Mouse (Mus musculus): ENCODE measurements around the gene Zfand3. TPM values are rescaled to one million over a fixed set of nuclear protein-coding genes. Genes with fewer than 3 reads are reported as not detected.

Gene Zfand3
- polyA plus RNA-seq, 1 experiment from 2014 or later = 68.1 TPM

GRCm38 (mm10) chr17:30097677-30098076 lies 93.1 kb downstream of the Zfand3 start:
- no peaks in the 10 kb centered on the region for H3K27me3 ChIP-seq (ENCODE audit: low read depth, poor library complexity, severe bottlenecking)
- WGBS = 85% methylated on average over 4 of the region's 4 CpGs
- no peak for DNase-seq (ENCODE audit: low spot score)
- H3K4me3 ChIP-seq = no peak overlapping the region
- H3K4me1 ChIP-seq = peaks cover 8% of the 10 kb centered on the region
- H3K27ac ChIP-seq (replicated peaks) = no peak overlapping the region
- peaks cover 35% of the 10 kb centered on the region for H3K36me3 ChIP-seq
- H3K9me3 ChIP-seq (replicated peaks) = peaks cover 13% of the 10 kb centered on the region

GRCm38 (mm10) chr17:30099670-30100069 lies 95.1 kb downstream of the Zfand3 start:
- DNase-seq (ENCODE audit: low spot score) = no peak
- Histone ChIP-seq H3K27me3 (ENCODE audit: low read depth, poor library complexity, severe bottlenecking) (no peaks in the 10 kb centered on the region), H3K9me3 (replicated peaks) (peaks cover 13% of the 10 kb centered on the region), H3K4me1 (peaks cover 14% of the 10 kb centered on the region), H3K27ac (replicated peaks) (no peak overlapping the region), H3K36me3 (peaks cover 22% of the 10 kb centered on the region), H3K4me3 (no peak overlapping the region)
- WGBS = 79% methylated on average over 2 of the region's 2 CpGs

- Histone ChIP-seq H3K4me3 (no peak overlapping the region), H3K36me3 (peaks cover 3% of the 10 kb centered on the region; the same call in 1 of the 2 replicates), H3K27ac (replicated peaks) (no peak overlapping the region), H3K4me1 (peaks cover 14% of the 10 kb centered on the region), H3K9me3 (replicated peaks) (no peaks in the 10 kb centered on the region), H3K27me3 (ENCODE audit: low read depth, poor library complexity, severe bottlenecking) (no peaks in the 10 kb centered on the region)
- no peak for DNase-seq (ENCODE audit: low spot score)
Observed at GRCm38 (mm10) chr17:30101801-30102200, 97.3 kb downstream of the Zfand3 start.

GRCm38 (mm10) chr17:30103005-30103404 lies 98.5 kb downstream of the Zfand3 start:
- H3K27me3 ChIP-seq (ENCODE audit: low read depth, poor library complexity, severe bottlenecking) = no peaks in the 10 kb centered on the region
- H3K27ac ChIP-seq (replicated peaks) = no peak overlapping the region
- H3K4me1 ChIP-seq = peaks cover 14% of the 10 kb centered on the region
- H3K9me3 ChIP-seq (replicated peaks) = no peaks in the 10 kb centered on the region
- no peak for DNase-seq (ENCODE audit: low spot score)
- H3K4me3 ChIP-seq = no peak overlapping the region
- 95% methylated on average over 5 of the region's 5 CpGs for WGBS
- peaks cover 3% of the 10 kb centered on the region; the same call in 1 of the 2 replicates for H3K36me3 ChIP-seq

GRCm38 (mm10) chr17:30103641-30104165 lies 99.2 kb downstream of the Zfand3 start:
- 77% methylated on average over 4 of the region's 4 CpGs for WGBS
- Histone ChIP-seq H3K4me3 (no peak overlapping the region), H3K9me3 (replicated peaks) (no peaks in the 10 kb centered on the region), H3K27me3 (ENCODE audit: low read depth, poor library complexity, severe bottlenecking) (no peaks in the 10 kb centered on the region), H3K36me3 (peaks cover 3% of the 10 kb centered on the region; the same call in 1 of the 2 replicates), H3K4me1 (peaks cover 14% of the 10 kb centered on the region), H3K27ac (replicated peaks) (no peak overlapping the region)
- DNase-seq (ENCODE audit: low spot score) = no peak

GRCm38 (mm10) chr17:30105369-30105768 lies 100.8 kb downstream of the Zfand3 start:
- peaks cover 18% of the 10 kb centered on the region for H3K4me1 ChIP-seq
- H3K27ac ChIP-seq (replicated peaks) = no peak overlapping the region
- H3K9me3 ChIP-seq (replicated peaks) = no peaks in the 10 kb centered on the region
- no peak overlapping the region for H3K4me3 ChIP-seq
- no peak for DNase-seq (ENCODE audit: low spot score)
- H3K27me3 ChIP-seq (ENCODE audit: low read depth, poor library complexity, severe bottlenecking) = no peaks in the 10 kb centered on the region
- 87% methylated on average over 3 of the region's 3 CpGs for WGBS
- peaks cover 3% of the 10 kb centered on the region; the same call in 1 of the 2 replicates for H3K36me3 ChIP-seq

GRCm38 (mm10) chr17:30110678-30111077 lies 106.1 kb downstream of the Zfand3 start:
- no peak for DNase-seq (ENCODE audit: low spot score)
- peaks cover 32% of the 10 kb centered on the region for H3K4me1 ChIP-seq
- no peak overlapping the region for H3K4me3 ChIP-seq
- H3K27ac ChIP-seq (replicated peaks) = no peak overlapping the region
- no peaks in the 10 kb centered on the region for H3K27me3 ChIP-seq (ENCODE audit: low read depth, poor library complexity, severe bottlenecking)
- no peaks in the 10 kb centered on the region for H3K9me3 ChIP-seq (replicated peaks)
- WGBS = 87% methylated on average over 7 of the region's 7 CpGs
- peaks cover 6% of the 10 kb centered on the region for H3K36me3 ChIP-seq

GRCm38 (mm10) chr17:30111556-30111955 lies 107.0 kb downstream of the Zfand3 start:
- Histone ChIP-seq H3K9me3 (replicated peaks) (no peaks in the 10 kb centered on the region), H3K27ac (replicated peaks) (no peak overlapping the region), H3K36me3 (peaks cover 11% of the 10 kb centered on the region), H3K4me3 (no peak overlapping the region), H3K4me1 (peaks cover 40% of the 10 kb centered on the region), H3K27me3 (ENCODE audit: low read depth, poor library complexity, severe bottlenecking) (no peaks in the 10 kb centered on the region)
- no peak for DNase-seq (ENCODE audit: low spot score)
- WGBS = 87% methylated on average over 5 of the region's 5 CpGs

GRCm38 (mm10) chr17:30112080-30112479 lies 107.5 kb downstream of the Zfand3 start:
- Histone ChIP-seq H3K27me3 (ENCODE audit: low read depth, poor library complexity, severe bottlenecking) (no peaks in the 10 kb centered on the region), H3K4me3 (no peak overlapping the region), H3K36me3 (peaks cover 11% of the 10 kb centered on the region), H3K27ac (replicated peaks) (no peak overlapping the region), H3K4me1 (peaks cover 45% of the 10 kb centered on the region), H3K9me3 (replicated peaks) (no peaks in the 10 kb centered on the region)
- DNase-seq (ENCODE audit: low spot score) = no peak
- WGBS = 83% methylated on average over 4 of the region's 4 CpGs

- H3K4me1 ChIP-seq = peaks cover 48% of the 10 kb centered on the region
- H3K36me3 ChIP-seq = peaks cover 11% of the 10 kb centered on the region
- DNase-seq (ENCODE audit: low spot score) = no peak
- no peaks in the 10 kb centered on the region for H3K9me3 ChIP-seq (replicated peaks)
- H3K27me3 ChIP-seq (ENCODE audit: low read depth, poor library complexity, severe bottlenecking) = no peaks in the 10 kb centered on the region
- no peak overlapping the region for H3K27ac ChIP-seq (replicated peaks)
- WGBS = 85% methylated on average over 7 of the region's 7 CpGs
- H3K4me3 ChIP-seq = no peak overlapping the region
Observed at GRCm38 (mm10) chr17:30112555-30113305, 108.2 kb downstream of the Zfand3 start.

- Histone ChIP-seq H3K27ac (replicated peaks) (no peak overlapping the region), H3K9me3 (replicated peaks) (no peaks in the 10 kb centered on the region), H3K4me3 (no peak overlapping the region), H3K27me3 (ENCODE audit: low read depth, poor library complexity, severe bottlenecking) (no peaks in the 10 kb centered on the region), H3K36me3 (peaks cover 16% of the 10 kb centered on the region), H3K4me1 (peaks cover 52% of the 10 kb centered on the region)
- WGBS = 79% methylated on average over 3 of the region's 3 CpGs
- no peak for DNase-seq (ENCODE audit: low spot score)
Observed at GRCm38 (mm10) chr17:30114761-30115160, 110.2 kb downstream of the Zfand3 start.

GRCm38 (mm10) chr17:30116226-30116625 lies 111.7 kb downstream of the Zfand3 start:
- Histone ChIP-seq H3K27ac (replicated peaks) (no peak overlapping the region; the same call in 1 of the 2 replicates), H3K9me3 (replicated peaks) (no peaks in the 10 kb centered on the region), H3K27me3 (ENCODE audit: low read depth, poor library complexity, severe bottlenecking) (no peaks in the 10 kb centered on the region), H3K4me3 (no peak overlapping the region), H3K36me3 (peaks cover 18% of the 10 kb centered on the region), H3K4me1 (peaks cover 39% of the 10 kb centered on the region)
- no peak for DNase-seq (ENCODE audit: low spot score)
- WGBS = 86% methylated on average over 5 of the region's 5 CpGs

- peaks cover 22% of the 10 kb centered on the region for H3K4me1 ChIP-seq
- no peak overlapping the region for H3K4me3 ChIP-seq
- DNase-seq (ENCODE audit: low spot score) = no peak
- no peak overlapping the region for H3K27ac ChIP-seq (replicated peaks)
- 87% methylated on average over 5 of the region's 5 CpGs for WGBS
- no peaks in the 10 kb centered on the region for H3K27me3 ChIP-seq (ENCODE audit: low read depth, poor library complexity, severe bottlenecking)
- peaks cover 15% of the 10 kb centered on the region for H3K36me3 ChIP-seq
- no peaks in the 10 kb centered on the region for H3K9me3 ChIP-seq (replicated peaks)
Observed at GRCm38 (mm10) chr17:30118036-30118435, 113.5 kb downstream of the Zfand3 start.

Measured in midbrain, embryonic 10.5 days (tissue).